Mouse (Mus musculus) limb, embryonic 12.5 days (tissue): ENCODE results near the gene Tsga10ip. TPM values are rescaled to one million over a fixed set of nuclear protein-coding genes. Genes with fewer than 3 reads are reported as not detected.
"Not testable (repeated sequence)": the region's sequence is repeated elsewhere in the genome, so short reads cannot be mapped to it uniquely, and the experiment has no call there.

Experiments used
- ATAC-seq: fragments of 200-750 bp; cut with Nextera tagmentation; 2 replicates; pipeline ENCODE4 v1.8.0; 2017; ENCODE audit warnings: low read depth, moderate TSS enrichment; ENCODE audit not compliant: insufficient number of reproducible peaks, insufficient read depth, low FRiP score, low TSS enrichment
- H3K27ac ChIP-seq: fragments of 300-500 bp; sonication (generic); 2 replicates; pipeline ENCODE4 v1.5.1; 2016; ENCODE audit warnings: mild to moderate bottlenecking, moderate library complexity
- H3K27me3 ChIP-seq: fragments of 300-500 bp; sonication (generic); 2 replicates; pipeline ENCODE4 v1.6.1; 2016; ENCODE audit warnings: mild to moderate bottlenecking, moderate library complexity
- H3K36me3 ChIP-seq: fragments of 300-500 bp; sonication (generic); 2 replicates; pipeline ENCODE4 v1.6.1; 2016; ENCODE audit warnings: mild to moderate bottlenecking, moderate library complexity
- H3K4me1 ChIP-seq: fragments of 300-500 bp; sonication (generic); replicated peaks from 2 replicates; pipeline ENCODE4 v1.6.1; 2016
- H3K4me2 ChIP-seq: fragments of 300-500 bp; sonication (generic); 2 replicates; pipeline ENCODE4 v1.6.1; 2016; ENCODE audit warnings: mild to moderate bottlenecking, moderate library complexity
- H3K4me3 ChIP-seq: fragments of 300-500 bp; sonication (generic); replicated peaks from 2 replicates; pipeline ENCODE4 v1.5.1; 2016; ENCODE audit warnings: mild to moderate bottlenecking
- H3K9ac ChIP-seq: fragments of 300-500 bp; sonication (generic); replicated peaks from 2 replicates; pipeline ENCODE4 v1.6.1; 2016; ENCODE audit warnings: mild to moderate bottlenecking, moderate library complexity
- H3K9me3 ChIP-seq: fragments of 300-500 bp; sonication (generic); 2 replicates; pipeline ENCODE4 v1.6.1; 2016; ENCODE audit warnings: mild to moderate bottlenecking, moderate library complexity
- WGBS: fragments of 180-500 bp; shearing (Covaris S2); methylation state at CpG from one replicate; pipeline ENCODE4 v1.1.7; 2016; 5-methylcytosine and 5-hydroxymethylcytosine counted together
- polyA plus RNA-seq: library from polyadenylated mRNA; unstranded; fragments of >200 nt; fragmentation: Nextera tagmentation; extraction: Ambion mirVana; gene quantifications from 2 replicates; pipeline ENCODE4 v1.2.1, GENCODE M21; 2016

Gene Tsga10ip
- polyA plus RNA-seq, 1 experiment from 2014 or later: 0.20 TPM

DNA sequence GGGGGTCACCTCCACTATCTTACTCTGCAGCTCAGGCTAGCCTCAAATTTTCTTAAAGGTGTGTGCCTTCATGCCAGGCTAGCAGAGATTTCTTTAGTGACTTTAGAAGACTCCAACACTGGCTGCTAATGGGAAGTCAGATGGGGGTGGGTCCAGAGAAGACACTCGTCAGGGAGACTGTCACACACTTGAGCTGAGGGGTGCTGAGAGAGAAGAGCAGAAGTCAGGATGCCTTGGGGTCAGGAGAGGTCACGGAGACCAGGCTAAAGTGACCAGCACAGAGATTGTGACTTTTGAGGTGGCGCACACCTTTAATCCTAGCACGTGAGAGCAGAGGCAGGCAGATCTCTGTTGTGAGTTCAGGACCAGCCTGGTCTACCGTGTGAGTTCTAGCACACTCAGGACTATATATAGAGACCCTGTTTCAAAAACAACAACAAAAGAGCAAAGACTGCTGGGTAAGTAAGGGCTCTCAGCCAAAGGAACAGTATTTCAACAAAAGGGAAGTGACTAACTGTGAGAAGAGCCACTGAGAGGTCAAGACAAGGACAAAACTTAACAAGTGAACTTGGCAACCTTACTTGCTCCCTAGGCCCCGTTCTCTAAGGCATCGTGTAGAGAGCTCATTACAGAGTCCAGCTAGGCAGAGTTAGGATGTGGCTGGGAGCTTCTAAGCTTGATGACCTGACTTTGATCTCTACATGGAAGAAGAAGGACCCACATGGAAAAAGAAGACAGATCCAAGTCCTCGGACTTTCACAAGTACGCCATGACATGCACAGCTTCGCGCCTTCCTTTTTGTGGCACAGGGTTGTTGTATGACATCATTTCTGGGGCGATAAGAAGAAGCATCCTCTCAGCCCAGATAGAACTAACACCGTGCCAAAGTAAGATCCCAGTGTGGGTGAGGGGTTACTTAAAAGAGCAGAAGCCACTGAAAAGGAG lies 6.0 kb upstream of the Tsga10ip start:
- peaks cover 7% of the 10 kb centered on the region; the same call in 1 of the 2 replicates for H3K36me3 ChIP-seq
- H3K4me3 ChIP-seq: peak overlapping the region; percentile 60; the same call in 1 of the 2 replicates
- no peaks in the 10 kb centered on the region for H3K27me3 ChIP-seq
- H3K4me2 ChIP-seq: peak overlapping the region; percentile 67
- H3K9ac ChIP-seq: 0 out of 2 replicates have a peak overlapping the region, but pooled peaks have one; percentile 73
- no peak for ATAC-seq
- no peak overlapping the region for H3K27ac ChIP-seq
- 92% methylated on average over 13 of the region's 13 CpGs for WGBS
- H3K9me3 ChIP-seq: no peaks in the 10 kb centered on the region
- H3K4me1 ChIP-seq: peaks cover 13% of the 10 kb centered on the region

- H3K36me3 ChIP-seq: peaks cover 7% of the 10 kb centered on the region; the same call in 1 of the 2 replicates
- H3K27ac ChIP-seq: peak overlapping the region; percentile 94
- peaks cover 13% of the 10 kb centered on the region for H3K4me1 ChIP-seq
- H3K9me3 ChIP-seq: no peaks in the 10 kb centered on the region
- H3K27me3 ChIP-seq: no peaks in the 10 kb centered on the region
- no peak for ATAC-seq
- H3K9ac ChIP-seq: peak overlapping the region; percentile 73
- 14% methylated on average over 7 of the region's 7 CpGs for WGBS
- H3K4me2 ChIP-seq: peak overlapping the region; percentile 67
- H3K4me3 ChIP-seq: peak overlapping the region; percentile 60
These were observed 4.8 kb upstream of the Tsga10ip start for GRCm38 (mm10) chr19:5407133-5407532.

DNA sequence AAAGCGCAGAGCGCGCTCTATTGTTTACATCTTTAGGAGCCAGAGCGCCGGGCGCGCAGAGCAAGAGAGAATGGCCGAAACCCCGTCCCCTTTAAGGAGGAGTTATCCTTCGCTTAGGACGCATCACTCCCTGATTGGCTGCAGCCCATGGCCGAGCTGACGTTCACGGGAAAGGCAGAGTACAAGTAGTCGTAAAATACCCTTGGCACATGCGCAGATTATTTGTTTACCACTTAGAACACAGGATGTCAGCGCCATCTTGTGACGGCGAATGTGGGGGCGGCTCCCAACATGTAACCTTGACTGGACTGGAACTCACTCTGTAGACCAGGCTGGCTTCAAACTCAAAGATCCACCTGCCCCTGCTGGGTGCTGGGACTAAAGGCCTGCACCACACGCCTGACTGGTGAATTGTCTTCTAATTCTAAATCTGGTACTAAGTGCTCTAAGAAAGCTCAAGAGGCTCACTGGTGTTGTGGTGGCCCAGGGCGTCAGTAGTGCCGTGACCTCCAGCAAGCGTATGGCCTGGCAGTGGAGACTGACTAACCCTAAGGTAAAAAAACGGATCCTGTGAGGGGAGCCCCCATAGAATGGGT lies 4.3 kb upstream of the Tsga10ip start:
- H3K4me3 ChIP-seq: peak overlapping the region; percentile 60
- ATAC-seq: peak; percentile 63
- H3K27ac ChIP-seq: peak overlapping the region; percentile 94
- H3K4me2 ChIP-seq: peak overlapping the region; percentile 67
- not testable (repeated sequence) for H3K9me3 ChIP-seq, H3K36me3 ChIP-seq, H3K27me3 ChIP-seq
- peaks cover 13% of the 10 kb centered on the region for H3K4me1 ChIP-seq
- 18% methylated on average over 25 of the region's 25 CpGs for WGBS
- H3K9ac ChIP-seq: peak overlapping the region; percentile 73

- H3K27me3 ChIP-seq: no peaks in the 10 kb centered on the region
- peak overlapping the region; percentile 53; the same call in 1 of the 2 replicates for H3K9ac ChIP-seq
- H3K36me3 ChIP-seq: peaks cover 7% of the 10 kb centered on the region; the same call in 1 of the 2 replicates
- H3K4me2 ChIP-seq: peak overlapping the region; percentile 54
- ATAC-seq: no peak
- WGBS: 32% methylated on average over 7 of the region's 7 CpGs
- no peaks in the 10 kb centered on the region for H3K9me3 ChIP-seq
- H3K4me1 ChIP-seq: peaks cover 13% of the 10 kb centered on the region
- peak overlapping the region; percentile 73 for H3K27ac ChIP-seq
- H3K4me3 ChIP-seq: peak overlapping the region; percentile 38
These were observed 3.6 kb upstream of the Tsga10ip start for GRCm38 (mm10) chr19:5405924-5406323.

GRCm38 (mm10) chr19:5401073-5401472 lies 1.3 kb downstream of the Tsga10ip start:
- H3K9me3 ChIP-seq, ATAC-seq, H3K36me3 ChIP-seq, H3K27me3 ChIP-seq, H3K9ac ChIP-seq, H3K27ac ChIP-seq, H3K4me2 ChIP-seq, H3K4me1 ChIP-seq, H3K4me3 ChIP-seq: not testable (repeated sequence)
- WGBS: 72% methylated on average over 4 of the region's 4 CpGs

GRCm38 (mm10) chr19:5395371-5395770 lies 7.0 kb downstream of the Tsga10ip start:
- Histone ChIP-seq H3K27me3 (peaks cover 4% of the 10 kb centered on the region; the same call in 1 of the 2 replicates), H3K36me3 (no peaks in the 10 kb centered on the region), H3K27ac (no peak overlapping the region), H3K9me3 (no peaks in the 10 kb centered on the region), H3K4me1 (peaks cover 1% of the 10 kb centered on the region), H3K4me2 (no peak overlapping the region), H3K9ac (no peak overlapping the region), H3K4me3 (no peak overlapping the region)
- ATAC-seq: no peak
- 69% methylated on average over 4 of the region's 4 CpGs for WGBS

DNA sequence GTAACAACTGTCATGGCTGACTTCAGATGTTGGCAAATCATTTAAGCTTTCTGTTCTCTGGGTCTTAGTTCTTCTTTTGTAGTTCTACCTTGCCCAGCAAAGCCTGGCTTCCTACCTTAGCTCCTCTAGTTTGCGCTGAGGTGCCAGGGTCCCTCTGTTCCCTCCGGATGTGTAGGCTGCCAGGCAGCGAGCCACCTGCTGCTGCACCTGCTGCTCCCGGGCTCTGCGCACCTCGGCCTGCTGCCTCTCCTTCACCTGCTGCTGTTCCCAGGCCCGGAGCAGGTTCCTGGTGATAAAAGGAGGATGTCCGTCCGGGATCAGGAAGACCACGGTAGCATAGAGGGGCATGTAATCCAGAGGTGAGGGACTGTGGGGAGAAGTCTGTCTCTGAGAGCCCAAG lies 8.2 kb downstream of the Tsga10ip start:
- H3K9ac ChIP-seq: 0 out of 2 replicates have a peak overlapping the region, but pooled peaks have one; percentile 3
- H3K4me2 ChIP-seq: no peak overlapping the region
- no peak overlapping the region for H3K27ac ChIP-seq
- no peak overlapping the region for H3K4me3 ChIP-seq
- no peaks in the 10 kb centered on the region for H3K9me3 ChIP-seq
- H3K27me3 ChIP-seq: peaks cover 4% of the 10 kb centered on the region; the same call in 1 of the 2 replicates
- WGBS: 47% methylated on average over 10 of the region's 10 CpGs
- H3K4me1 ChIP-seq: peaks cover 14% of the 10 kb centered on the region
- no peak for ATAC-seq
- no peaks in the 10 kb centered on the region for H3K36me3 ChIP-seq

- peaks cover 16% of the 10 kb centered on the region for H3K4me1 ChIP-seq
- H3K4me2 ChIP-seq: no peak overlapping the region
- H3K9me3 ChIP-seq: no peaks in the 10 kb centered on the region
- H3K9ac ChIP-seq: no peak overlapping the region
- H3K36me3 ChIP-seq: no peaks in the 10 kb centered on the region
- peaks cover 4% of the 10 kb centered on the region; the same call in 1 of the 2 replicates for H3K27me3 ChIP-seq
- no peak overlapping the region for H3K27ac ChIP-seq
- WGBS: 84% methylated on average over 4 of the region's 4 CpGs
- H3K4me3 ChIP-seq: no peak overlapping the region
- ATAC-seq: no peak
These were observed 9.4 kb downstream of the Tsga10ip start for GRCm38 (mm10) chr19:5392892-5393291.

DNA sequence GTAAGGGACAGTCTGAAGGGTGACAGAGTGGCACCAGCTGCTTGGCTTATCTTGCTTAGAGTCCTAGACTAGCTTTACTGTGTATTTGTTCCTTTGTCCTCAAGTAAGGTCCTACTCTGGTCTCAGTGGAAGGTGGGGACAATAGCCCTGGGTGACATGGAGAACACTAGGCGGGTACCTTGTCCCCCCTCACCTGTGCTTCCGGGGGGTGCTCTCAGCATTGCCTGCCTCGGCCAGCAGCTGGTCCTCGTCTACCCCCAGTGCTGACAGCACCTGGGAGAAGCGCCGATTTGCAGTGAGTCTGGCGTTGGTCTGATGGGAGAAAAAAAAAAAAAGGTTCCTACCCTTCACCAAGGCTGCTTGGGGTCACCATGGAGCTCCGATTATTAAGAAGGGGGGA lies 11.9 kb downstream of the Tsga10ip start:
- no peaks in the 10 kb centered on the region for H3K9me3 ChIP-seq
- 76% methylated on average over 8 of the region's 8 CpGs for WGBS
- peak overlapping the region; percentile 93 for H3K4me2 ChIP-seq
- H3K27ac ChIP-seq: peak overlapping the region; percentile 81
- H3K27me3 ChIP-seq: peaks cover 4% of the 10 kb centered on the region; the same call in 1 of the 2 replicates
- peak overlapping the region; percentile 94 for H3K9ac ChIP-seq
- peak overlapping the region; percentile 99 for H3K4me3 ChIP-seq
- no peak for ATAC-seq
- peaks cover 12% of the 10 kb centered on the region for H3K36me3 ChIP-seq
- H3K4me1 ChIP-seq: peaks cover 29% of the 10 kb centered on the region

- Histone ChIP-seq H3K27me3 (peaks cover 4% of the 10 kb centered on the region; the same call in 1 of the 2 replicates), H3K4me2 (peak overlapping the region; percentile 93), H3K27ac (peak overlapping the region; percentile 81), H3K9ac (peak overlapping the region; percentile 94), H3K9me3 (no peaks in the 10 kb centered on the region), H3K4me3 (peak overlapping the region; percentile 99), H3K36me3 (peaks cover 19% of the 10 kb centered on the region), H3K4me1 (peaks cover 29% of the 10 kb centered on the region)
- ATAC-seq: no peak
- WGBS: 28% methylated on average over 12 of the region's 12 CpGs
These were observed 12.7 kb downstream of the Tsga10ip start for GRCm38 (mm10) chr19:5389647-5390046.

DNA sequence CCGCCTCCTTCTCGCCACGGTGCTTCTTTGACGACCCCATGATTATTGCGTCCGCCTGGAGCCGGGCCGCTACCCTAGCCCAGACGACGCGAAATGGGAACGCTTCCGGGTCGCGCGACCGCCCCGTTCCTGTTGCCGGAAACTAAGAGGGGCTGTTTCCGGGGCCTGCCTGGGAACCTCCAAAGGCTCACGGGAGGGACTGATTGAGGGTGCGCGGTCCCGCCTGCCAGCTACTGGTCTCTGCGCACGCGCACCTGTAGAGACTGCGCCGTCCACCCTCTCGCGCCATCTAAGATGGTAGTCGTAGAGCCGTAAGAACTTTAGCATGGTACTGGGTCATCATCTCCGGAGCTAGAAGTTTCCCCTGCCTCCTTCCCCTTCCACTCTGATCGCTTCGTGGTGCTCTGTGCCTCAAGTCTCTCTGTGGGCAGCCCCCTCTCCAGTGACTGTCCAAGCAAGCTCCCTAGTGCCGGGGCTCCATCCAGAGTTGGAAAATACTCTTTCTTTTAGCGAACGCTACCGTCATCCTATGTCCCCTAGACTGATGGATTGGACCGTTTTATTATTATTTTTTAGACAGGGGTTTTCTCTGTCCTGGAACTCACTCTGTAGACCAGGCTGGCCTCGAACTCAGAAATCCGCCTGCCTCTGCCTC lies 13.6 kb downstream of the Tsga10ip start, which contains the start of gene Sart1:
Gene Sart1 (minus strand): TSS at position 116 of the 655 bp plus-strand sequence.
- peak within 1 kb of the TSS; percentile 99 for H3K4me3 ChIP-seq
- H3K4me2 ChIP-seq: peak within 1 kb of the TSS; percentile 93
- peaks cover 29% of the 10 kb centered on the region for H3K36me3 ChIP-seq
- H3K27ac ChIP-seq: peak within 1 kb of the TSS; percentile 81
- H3K9me3 ChIP-seq: no peaks in the 10 kb centered on the region
- peak within 1 kb of the TSS; percentile 94 for H3K9ac ChIP-seq
- 2% methylated on average over 43 of the region's 43 CpGs for WGBS
- peak; percentile 95 for ATAC-seq
- no peaks in the 10 kb centered on the region for H3K27me3 ChIP-seq
- H3K4me1 ChIP-seq: peaks cover 29% of the 10 kb centered on the region
